Mouse (Mus musculus) urinary bladder, postnatal 14 days (tissue): ENCODE measurements at regions not wholly inside any gene's neighbourhood (a gene's known extent, or its start where the extent isn't known, plus 50 kb on each side); places are given as distances from the start of the nearest gene placed in this dataset.
"Not testable (repeated sequence)": the region's sequence is repeated elsewhere in the genome, so short reads cannot be mapped to it uniquely, and the experiment has no call there.

ENCODE experiments used
- DNase-seq: peaks from one replicate; pipeline ENCODE4 v3.0.0; 2021; ENCODE audit warnings: low spot score

- DNase-seq = no peak
These were observed 145.7 kb upstream of the Tmem229a start for GRCm38 (mm10) chr6:25101761-25102160.

GRCm38 (mm10) chr6:25087167-25087566 is 131.1 kb upstream of the Tmem229a start:
- no peak for DNase-seq

GRCm38 (mm10) chr6:25085871-25086270 is 129.8 kb upstream of the Tmem229a start:
- no peak for DNase-seq

DNA sequence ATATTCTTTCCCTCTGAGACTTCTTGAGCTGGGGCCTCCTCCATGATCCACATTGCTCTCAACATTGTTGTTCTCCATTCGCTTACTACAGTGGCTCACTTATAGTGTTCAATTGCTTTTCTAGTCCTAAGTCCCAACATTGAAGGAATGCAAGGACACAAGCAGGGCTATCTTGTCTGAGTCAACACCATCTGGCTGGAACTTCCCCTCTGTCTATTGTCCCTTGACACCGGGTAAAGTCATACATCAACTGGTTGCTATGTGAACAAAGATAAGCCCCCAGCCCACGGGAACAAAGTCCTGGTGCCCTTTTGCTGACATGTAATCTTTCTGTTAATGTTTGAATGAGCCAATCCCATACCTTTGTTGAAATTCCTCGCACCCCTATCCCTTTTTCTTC is 129.2 kb upstream of the Tmem229a start:
- not testable (repeated sequence) for DNase-seq

DNA sequence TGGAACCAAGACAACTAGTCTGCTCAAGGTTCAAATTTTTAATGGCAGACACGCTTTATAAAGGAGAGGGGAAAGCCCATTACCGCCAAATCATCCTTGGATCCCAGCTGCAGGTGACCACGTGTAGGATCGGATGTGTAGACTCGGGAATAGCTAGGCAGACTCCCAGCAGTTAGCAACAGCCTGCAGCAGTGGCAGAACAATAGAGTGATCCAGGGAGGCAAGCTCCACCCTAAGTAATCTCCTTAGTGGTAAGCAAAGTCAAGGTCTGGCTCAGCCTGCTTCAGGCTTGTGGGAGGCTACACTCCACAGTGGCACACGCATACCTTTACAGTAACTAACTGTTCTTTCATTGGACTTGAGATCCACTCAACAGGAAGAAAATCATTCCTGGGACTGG is 109.8 kb upstream of the Tmem229a start:
- DNase-seq = no peak

- DNase-seq = no peak
These were observed 76.9 kb upstream of the Tmem229a start for GRCm38 (mm10) chr6:25032878-25033509.

GRCm38 (mm10) chr6:25026953-25027352 is 70.9 kb upstream of the Tmem229a start:
- no peak for DNase-seq

- DNase-seq = peak; percentile 31
These were observed 64.1 kb upstream of the Tmem229a start for GRCm38 (mm10) chr6:25020005-25020772.

DNA sequence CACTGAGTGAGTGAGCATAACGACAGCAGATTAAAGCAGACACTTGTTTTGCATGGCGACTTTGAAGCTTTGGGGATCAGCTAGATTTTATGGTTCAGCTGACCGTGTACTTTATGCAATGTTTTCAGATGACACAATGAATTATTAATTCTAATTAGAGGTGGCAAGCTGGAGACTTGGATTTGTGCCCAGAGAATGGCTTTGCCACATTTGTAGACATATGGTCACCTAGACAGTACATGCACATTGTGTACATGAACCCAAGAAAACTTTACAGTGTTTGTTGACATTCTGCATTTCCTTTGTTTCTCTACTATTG is 57.1 kb upstream of the Tmem229a start:
- no peak for DNase-seq

- no peak for DNase-seq
These were observed 56.5 kb upstream of the Tmem229a start for GRCm38 (mm10) chr6:25012376-25013287.

DNA sequence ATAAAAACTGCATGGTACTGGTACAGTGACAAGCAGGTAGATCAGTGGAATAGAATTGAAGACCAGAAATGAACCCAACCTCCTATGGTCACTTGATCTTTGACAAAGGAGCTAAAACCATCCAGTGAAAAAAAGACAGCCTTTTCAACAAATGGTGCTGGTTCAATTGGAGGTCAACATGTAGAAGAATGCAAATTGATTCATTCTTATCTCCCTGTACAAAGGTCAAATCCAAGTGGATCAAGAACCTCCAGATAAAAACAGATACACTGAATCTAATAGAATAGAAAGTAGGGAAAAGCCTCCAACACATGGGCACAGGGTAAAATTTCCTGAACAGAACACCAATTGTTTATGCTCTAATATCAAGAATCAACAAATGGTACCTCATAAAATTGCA is 52.8 kb upstream of the Tmem229a start:
- not testable (repeated sequence) for DNase-seq
